Mouse (Mus musculus) C2C12 (cell line): ENCODE measurements at regions not wholly inside any gene's neighbourhood (a gene's known extent, or its start where the extent isn't known, plus 50 kb on each side); places are given as distances from the start of the nearest gene placed in this dataset.

Experiments used
- CEBPB ChIP-seq: IDR thresholded peaks from one replicate; pipeline ENCODE4 v1.6.1; 2011; ENCODE audit warnings: low read depth, mild to moderate bottlenecking, control low read depth, moderate library complexity
- MAX ChIP-seq: IDR thresholded peaks from one replicate; pipeline ENCODE4 v1.6.1; 2011; ENCODE audit warnings: mild to moderate bottlenecking, control low read depth
- MYOG ChIP-seq: IDR thresholded peaks from one replicate; pipeline ENCODE4 v1.6.1; 2011; ENCODE audit not compliant: control insufficient read depth, insufficient read length; ENCODE audit errors: extremely low read depth

GRCm38 (mm10) chr7:94227482-94227881 is 1147.8 kb downstream of the Fam181b start:
- TF ChIP-seq MYOG (no peak), MAX (no peak), CEBPB (no peak)
